Mouse (Mus musculus): Measurements from ENCODE around the gene Tspan9.

Tspan9 gene

DNA sequence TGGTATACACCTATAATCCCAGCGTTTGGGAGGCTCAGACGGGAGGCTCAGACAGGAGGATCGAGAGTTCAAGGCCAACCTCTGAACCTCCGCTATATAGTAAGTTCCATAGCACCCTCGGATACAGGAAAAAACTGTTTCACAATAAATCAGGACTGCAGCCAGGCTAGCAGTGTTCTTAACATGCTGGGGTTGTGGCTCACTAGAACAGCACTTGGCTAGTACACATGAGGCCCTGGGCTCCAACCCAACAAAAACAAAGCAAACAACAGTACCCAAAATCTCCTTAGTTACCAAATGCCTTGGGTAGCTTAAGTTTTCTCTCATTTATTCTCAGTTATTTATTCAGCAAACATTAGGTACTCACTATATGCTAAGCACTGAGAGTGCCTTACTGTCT, 21.7 kb downstream of the Tspan9 start:
- no peak for TF ChIP-seq GATA4 (IDR thresholded peaks at IDR 0.05; ENCODE audit: insufficient replicate concordance, low read length)

DNA sequence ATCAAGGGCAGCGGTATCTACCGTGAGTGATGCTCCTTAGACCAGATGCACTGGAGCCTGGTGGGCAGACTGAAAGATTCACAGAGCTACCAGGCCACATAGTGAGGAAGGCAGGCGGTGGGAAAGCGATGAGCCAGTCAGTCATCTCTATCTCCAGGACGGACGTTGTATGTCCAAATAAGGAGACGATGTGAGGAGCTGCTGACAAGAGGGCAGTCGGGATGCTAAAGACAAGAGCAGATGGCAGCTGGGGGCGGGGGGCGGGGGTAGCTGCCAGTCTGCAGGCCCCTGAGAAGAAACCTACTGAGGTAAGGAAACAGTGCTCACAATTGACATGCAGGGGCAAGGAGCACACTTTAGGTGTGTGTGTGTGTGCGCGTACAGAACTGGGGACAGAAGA, 22.6 kb downstream of the Tspan9 start:
- no peak for TF ChIP-seq GATA4 (IDR thresholded peaks at IDR 0.05; ENCODE audit: insufficient replicate concordance, low read length)

DNA sequence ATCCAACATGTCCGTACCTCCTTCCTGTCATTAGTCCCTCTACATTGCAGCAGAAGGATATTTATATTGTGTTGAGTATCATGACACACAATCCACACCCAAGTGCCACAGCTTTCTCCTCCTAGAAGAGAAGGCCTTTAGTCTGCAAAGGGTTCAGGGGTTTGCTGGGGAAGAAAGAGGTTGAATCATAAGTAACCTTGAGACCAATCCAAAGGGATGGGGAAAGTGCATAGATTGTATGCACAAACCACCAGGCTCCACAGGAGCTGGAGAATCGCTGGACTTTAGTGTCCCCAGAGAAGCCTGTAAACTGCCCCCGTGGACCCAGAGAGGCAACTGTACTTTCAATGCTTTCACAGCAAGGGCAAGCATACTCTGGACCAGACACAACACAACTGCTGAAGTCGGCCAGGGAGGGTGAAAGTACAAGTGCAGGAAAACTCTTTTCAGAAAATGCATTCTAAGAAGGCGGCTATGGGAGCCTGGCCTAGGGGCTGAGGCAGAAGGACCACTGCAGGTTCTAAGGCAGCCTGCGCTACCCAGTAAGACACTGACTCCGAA, 24.6 kb downstream of the Tspan9 start:
- no peak for TF ChIP-seq GATA4 (IDR thresholded peaks at IDR 0.05; ENCODE audit: insufficient replicate concordance, low read length)

DNA sequence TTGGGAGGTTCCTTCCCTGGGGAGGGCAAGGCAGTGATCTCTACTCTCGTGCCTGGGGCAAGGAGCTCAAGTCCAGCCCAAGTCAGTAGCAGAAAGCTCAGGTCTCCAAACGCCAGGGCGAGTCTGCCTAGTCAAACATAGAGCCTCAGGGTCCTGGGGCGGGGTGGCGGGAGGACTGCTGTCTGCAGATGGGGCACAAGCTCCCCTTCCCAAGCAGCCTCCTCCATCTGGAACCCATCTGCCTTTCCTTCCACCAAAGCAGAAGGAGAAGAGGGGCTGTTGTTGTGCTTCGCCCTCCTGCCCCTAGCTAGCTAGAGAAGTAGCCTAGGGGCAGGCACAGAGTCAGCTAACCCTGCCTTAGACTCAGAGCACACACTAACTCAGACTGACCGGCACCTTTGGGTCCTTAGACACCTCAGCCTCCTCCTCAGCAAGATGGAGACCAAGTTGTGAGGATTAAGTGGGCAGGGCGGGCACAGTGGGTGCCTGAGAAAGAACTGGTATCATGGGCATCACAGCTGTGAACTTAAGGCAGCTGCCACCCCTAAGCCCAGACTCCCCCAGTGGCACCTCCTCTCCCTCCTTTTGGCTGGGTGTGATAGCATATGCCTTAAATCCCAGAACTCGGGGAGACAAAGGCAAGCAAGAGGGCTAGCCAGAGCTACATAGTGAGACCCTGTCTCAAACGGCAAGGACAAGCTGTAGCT, 26.4 kb downstream of the Tspan9 start:
- TF ChIP-seq GATA4 (IDR thresholded peaks at IDR 0.05; ENCODE audit: insufficient replicate concordance, low read length), result no peak

DNA sequence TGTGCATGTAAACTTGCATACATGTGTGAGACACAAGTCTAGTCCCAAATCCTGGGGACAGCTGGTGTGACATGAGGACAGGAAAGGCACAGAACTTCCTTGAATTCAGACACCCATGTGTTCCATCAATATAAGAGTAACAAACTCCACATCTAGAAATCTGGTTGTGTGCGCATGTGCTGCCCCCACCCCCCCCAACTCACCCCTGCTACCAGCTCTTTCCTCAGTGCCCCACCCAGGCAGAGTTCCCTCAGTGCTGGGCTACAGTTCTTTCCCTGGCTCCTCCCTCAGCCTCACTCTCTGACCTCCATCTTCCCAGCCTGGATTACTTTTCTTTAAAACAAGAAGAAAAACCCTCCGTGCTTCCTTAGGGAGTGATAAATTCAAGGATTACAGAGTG, 27.1 kb downstream of the Tspan9 start:
- no peak for TF ChIP-seq GATA4 (IDR thresholded peaks at IDR 0.05; ENCODE audit: insufficient replicate concordance, low read length)

DNA sequence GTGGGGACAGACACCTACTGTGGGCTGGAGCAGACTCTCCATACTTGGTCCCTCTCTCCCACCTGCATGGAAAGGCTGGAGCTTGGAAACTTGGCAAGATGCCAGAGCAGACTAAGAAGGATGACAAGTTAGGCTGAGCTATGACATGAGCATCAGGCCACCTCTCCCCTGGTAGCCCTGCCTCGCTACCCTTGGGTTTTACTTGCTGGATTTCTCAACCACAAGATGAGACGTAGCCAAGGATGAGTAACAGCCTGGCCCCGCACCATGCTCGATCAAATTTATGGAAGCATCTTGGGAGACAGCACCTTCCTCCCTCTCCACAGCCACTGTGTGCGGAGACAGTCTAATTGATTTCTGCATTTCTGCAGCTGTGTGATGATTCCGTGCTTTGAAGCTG, 28.3 kb downstream of the Tspan9 start:
- TF ChIP-seq GATA4 (IDR thresholded peaks at IDR 0.05; ENCODE audit: insufficient replicate concordance, low read length), result no peak

DNA sequence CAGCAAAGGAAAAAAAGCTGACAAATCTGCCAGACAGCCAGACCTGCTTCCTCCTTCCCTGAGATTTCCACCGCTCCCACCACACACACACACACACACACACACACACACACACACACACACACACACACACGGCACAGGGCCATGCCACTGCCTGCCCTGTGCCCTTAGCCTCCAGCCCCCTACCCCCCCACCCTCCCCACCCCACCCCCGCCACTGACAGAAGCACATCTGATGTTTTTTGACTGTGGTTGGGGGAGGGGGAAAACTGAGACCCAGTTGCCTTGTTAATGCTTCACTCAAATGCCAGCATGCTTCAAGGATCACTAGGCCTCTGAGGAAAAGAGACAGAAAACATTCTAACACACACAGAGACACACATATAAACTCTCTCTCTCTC, 30.8 kb downstream of the Tspan9 start:
- no peak for TF ChIP-seq GATA4 (IDR thresholded peaks at IDR 0.05; ENCODE audit: insufficient replicate concordance, low read length)

DNA sequence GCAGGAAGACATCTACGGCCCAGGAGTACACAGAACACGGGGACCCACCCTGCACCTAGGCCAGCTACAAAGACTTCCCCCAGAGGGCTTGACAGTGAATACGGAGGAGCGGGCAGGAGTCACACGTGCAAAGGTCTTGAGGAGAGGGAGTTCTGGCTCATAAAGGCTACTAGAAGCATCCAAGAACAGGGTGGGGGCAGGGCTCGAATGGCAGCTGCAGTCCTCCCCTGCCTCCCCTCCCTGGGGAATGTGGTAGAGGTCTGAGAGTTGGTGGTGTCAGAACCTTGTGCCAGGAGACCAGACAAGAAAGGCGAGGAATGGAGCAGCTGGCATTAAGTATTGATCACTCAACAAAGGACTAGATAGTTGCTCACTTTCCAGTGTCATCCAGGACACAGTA, 31.6 kb downstream of the Tspan9 start:
- TF ChIP-seq GATA4 (IDR thresholded peaks at IDR 0.05; ENCODE audit: insufficient replicate concordance, low read length), result no peak

DNA sequence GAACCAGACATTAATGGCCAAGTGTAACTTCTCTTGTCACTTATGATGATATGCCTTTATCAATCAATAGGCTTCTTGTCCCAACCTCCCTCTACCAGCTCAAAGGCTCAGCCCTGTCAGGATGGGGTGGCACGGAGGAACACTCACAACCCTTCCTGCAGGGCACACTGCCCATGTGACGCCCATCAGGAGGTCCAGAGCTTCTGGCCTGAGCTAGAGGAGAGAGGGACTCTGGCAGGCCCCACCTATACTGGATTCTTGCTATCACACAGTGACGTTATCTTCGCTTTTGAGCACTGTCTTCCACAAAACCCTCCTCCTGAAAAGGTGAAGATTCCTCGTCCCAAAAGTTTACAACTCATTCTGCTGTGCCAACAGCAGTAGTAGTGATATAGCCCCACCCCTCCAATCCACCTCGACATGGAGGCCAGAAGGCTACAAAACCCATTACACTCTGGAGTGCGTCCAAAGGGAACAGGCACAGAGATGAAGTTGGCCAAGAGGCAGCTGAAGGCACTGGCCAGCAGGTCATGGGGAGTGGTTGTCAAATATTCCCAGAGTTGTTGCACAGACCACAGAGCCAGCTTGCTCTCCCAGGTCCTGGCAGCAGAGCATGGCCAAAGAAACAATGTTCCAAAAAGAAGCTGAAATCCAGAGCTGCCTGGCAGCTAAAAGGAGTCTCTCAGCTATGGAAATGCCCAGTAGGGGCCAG, 34.9 kb downstream of the Tspan9 start:
- TF ChIP-seq GATA4 (IDR thresholded peaks at IDR 0.05; ENCODE audit: insufficient replicate concordance, low read length), result no peak

DNA sequence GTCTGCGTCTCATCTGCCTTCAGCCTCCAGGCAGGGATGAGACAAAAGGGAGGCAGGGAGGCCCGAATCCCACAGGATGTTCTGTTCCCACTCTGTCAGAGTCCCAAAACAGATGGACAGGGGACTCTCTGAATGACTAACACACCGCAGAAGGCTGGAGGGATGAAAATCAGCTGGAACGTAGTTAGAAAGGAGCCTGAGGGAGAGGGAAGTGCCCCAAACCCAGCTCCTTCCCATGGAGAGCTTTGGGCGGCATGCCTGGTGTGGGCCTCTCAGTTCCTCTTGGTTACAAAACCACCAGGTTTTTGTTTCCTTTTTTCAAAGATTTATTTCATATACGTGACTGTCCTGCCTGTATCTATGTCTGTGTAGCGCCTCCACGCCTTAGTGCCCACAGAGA, 35.7 kb downstream of the Tspan9 start:
- no peak for TF ChIP-seq GATA4 (IDR thresholded peaks at IDR 0.05; ENCODE audit: insufficient replicate concordance, low read length)

DNA sequence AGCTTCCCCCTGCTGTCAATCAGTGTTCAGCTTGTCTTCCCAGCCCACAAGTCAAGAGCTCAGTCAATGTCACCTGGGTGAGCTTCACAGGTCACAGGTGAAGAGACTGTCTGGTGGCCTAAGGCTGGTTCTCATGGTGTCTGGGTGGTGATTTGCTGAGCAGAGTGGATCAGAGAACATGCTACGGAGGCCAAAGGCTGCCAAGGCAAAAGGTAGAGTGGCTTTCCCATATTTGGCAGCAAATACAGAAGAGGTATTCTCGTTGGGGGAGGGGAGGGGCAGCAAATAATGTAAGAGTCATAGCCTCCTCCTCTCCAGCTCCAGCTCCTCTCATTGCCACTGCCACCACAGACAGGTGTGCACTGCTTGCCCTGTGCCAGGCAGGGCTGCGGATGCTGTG, 37.2 kb downstream of the Tspan9 start:
- TF ChIP-seq GATA4 (IDR thresholded peaks at IDR 0.05; ENCODE audit: insufficient replicate concordance, low read length), result no peak

DNA sequence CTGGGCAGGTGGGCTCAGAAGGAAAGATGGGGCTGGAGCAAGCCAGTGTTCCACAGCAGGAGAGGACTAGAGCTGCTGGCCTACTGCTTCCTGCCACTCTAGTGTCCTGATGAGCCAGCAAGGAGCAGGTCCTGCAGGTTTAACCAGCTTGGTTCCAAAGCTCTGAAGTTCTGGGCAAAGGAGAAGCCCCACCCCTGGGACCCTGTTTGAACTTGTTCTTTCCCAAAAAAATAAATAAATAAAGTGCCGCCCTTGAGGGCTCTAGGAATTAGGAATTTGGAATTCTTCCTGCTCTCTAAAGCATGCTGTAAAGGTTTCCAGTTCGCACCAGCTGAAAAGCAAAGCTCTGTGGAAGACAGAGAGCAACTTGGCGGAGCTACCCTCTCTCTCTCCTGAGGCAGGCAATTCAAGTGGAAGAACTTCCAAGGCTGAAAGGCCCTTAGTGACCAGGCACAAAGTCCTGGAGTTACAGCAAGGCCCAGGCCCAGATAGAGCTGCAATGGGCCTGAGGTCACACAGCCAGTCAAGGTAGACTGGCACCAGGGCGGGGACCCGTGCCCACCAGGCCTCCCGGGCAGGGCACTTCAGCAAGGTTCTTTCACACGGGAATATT, 38.6 kb downstream of the Tspan9 start:
- TF ChIP-seq GATA4 (IDR thresholded peaks at IDR 0.05; ENCODE audit: insufficient replicate concordance, low read length), result no peak

DNA sequence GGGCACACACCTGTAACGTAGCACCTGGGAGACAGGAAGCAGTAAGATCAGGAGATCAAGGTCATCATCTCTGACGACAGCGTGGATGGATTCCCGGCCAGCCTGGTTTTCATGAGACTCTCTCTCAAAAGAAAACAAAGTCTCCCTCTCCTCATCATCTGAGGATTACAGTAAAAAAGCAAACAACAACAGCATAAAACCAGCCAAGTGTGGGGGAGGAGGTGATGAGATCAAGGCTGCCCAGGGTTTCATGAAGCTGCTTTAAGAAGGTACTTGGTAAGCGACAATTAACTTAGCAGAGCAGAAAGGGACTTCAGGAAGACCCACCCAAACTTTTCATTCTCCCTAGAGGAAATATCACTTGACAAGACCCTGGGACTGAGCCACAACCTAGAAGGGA, 39.5 kb downstream of the Tspan9 start:
- TF ChIP-seq GATA4 (IDR thresholded peaks at IDR 0.05; ENCODE audit: insufficient replicate concordance, low read length), result no peak

DNA sequence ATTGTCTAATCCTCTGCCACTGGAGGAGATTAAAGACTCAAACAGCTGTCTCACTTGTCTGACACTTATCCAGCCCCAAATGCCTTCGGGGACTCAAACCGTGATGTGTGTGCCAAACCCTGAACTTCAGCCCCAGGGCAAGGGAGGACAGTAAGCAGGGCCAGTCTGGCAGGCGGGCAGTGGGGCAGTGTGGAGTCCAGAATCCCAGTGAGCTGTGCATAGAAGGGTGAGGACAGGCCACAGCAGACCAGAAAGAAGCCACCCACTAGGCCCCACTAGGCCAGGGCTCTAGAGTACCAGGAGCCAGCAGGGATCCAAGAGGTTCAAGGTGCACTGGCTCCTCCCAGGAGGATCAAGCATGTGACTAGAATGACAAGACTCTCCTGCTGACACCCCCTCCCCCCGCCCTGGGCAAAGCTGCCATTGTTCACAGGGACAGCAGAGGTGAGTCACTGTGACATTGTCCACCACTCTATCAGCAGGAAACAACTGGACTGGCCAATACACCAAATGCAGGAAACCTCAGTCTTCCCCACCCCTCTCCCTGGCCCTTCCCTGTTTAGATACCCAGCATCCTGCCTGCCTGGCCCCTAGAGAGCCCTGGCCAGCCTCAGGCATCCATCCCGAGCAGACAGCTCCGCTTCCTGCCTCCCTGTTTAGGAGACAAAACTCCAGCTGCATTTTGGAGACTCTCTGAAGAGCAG, 40.9 kb downstream of the Tspan9 start:
- peak; percentile 96 for TF ChIP-seq GATA4 (IDR thresholded peaks at IDR 0.05; ENCODE audit: insufficient replicate concordance, low read length)

DNA sequence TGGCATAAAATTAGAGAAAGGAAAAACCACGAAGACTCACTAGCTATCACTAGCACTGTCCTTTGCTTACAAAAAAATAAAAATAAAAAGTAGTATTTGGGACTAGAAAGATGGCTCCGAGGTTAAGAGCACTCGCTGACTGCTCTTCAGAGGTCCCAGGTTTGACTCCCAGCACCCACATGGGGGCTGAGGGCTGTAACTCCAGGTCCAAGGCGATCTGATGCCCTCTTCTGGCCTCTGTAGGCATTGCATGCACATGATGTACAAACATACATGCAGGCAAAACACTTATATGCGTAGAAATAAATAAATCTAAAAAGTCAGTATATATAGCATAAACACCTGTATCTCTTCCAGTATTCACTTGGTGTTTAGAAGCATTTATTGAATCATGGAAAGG, 43.5 kb downstream of the Tspan9 start:
- TF ChIP-seq GATA4 (IDR thresholded peaks at IDR 0.05; ENCODE audit: insufficient replicate concordance, low read length), result no peak

All from liver, adult (tissue).